Mouse (Mus musculus) lung, embryonic 14.5 days (tissue): ENCODE results near the gene Gm17617. TPM values are rescaled to one million over a fixed set of nuclear protein-coding genes. Genes with fewer than 3 reads are reported as not detected.
A peak's percentile ranks its signal among the peaks of the same experiment; 100 is the strongest.

Experiments
- ATAC-seq: fragments of 200-750 bp; cut with Nextera tagmentation; 2 replicates; pipeline ENCODE4 v1.8.0; 2017; ENCODE audit warnings: mild to moderate bottlenecking, moderate TSS enrichment, moderate library complexity; ENCODE audit not compliant: insufficient read depth
- DNase-seq: peaks from one replicate; pipeline ENCODE4 v3.0.0-alpha.2; 2015
- H3K27ac ChIP-seq: fragments of 300-500 bp; sonication (generic); 2 replicates; pipeline ENCODE4 v1.5.1; 2014; ENCODE audit warnings: low read depth, mild to moderate bottlenecking, moderate library complexity
- H3K27me3 ChIP-seq: fragments of 300-500 bp; sonication (generic); 2 replicates; pipeline ENCODE4 v1.6.1; 2014; ENCODE audit warnings: low read length, control low read depth; ENCODE audit not compliant: insufficient read depth
- H3K36me3 ChIP-seq: fragments of 300-500 bp; sonication (generic); 2 replicates; pipeline ENCODE4 v1.6.1; 2014; ENCODE audit warnings: control low read depth; ENCODE audit not compliant: insufficient read depth
- H3K4me1 ChIP-seq: fragments of 300-500 bp; sonication (generic); 2 replicates; pipeline ENCODE4 v1.6.1; 2014; ENCODE audit warnings: antibody characterized with exemption, control low read depth; ENCODE audit not compliant: insufficient read depth
- H3K4me2 ChIP-seq: fragments of 300-500 bp; sonication (generic); 2 replicates; pipeline ENCODE4 v1.6.1; 2014; ENCODE audit warnings: mild to moderate bottlenecking
- H3K4me3 ChIP-seq: fragments of 300-500 bp; sonication (generic); 2 replicates; pipeline ENCODE4 v1.5.1; 2014; ENCODE audit warnings: low read depth, low read length
- H3K9ac ChIP-seq: fragments of 300-500 bp; sonication (generic); 2 replicates; pipeline ENCODE4 v1.6.1; 2014
- H3K9me3 ChIP-seq: fragments of 300-500 bp; sonication (generic); 2 replicates; pipeline ENCODE4 v1.6.1; 2016; ENCODE audit warnings: low read depth, low read length, control low read depth
- CTCF ChIP-seq: IDR thresholded peaks from 2 replicates; pipeline ENCODE4 v1.5.1; 2016; ENCODE audit warnings: antibody characterized with exemption, low read depth
- WGBS: fragments of 180-500 bp; shearing (Covaris S2); extraction: QIAGEN DNeasy Blood & Tissue Kit; methylation state at CpG from one replicate; pipeline ENCODE4 v1.1.7; 2014; 5-methylcytosine and 5-hydroxymethylcytosine counted together
- polyA plus RNA-seq: library from polyadenylated mRNA; unstranded; fragments of >200 nt; fragmentation: Nextera tagmentation; extraction: Ambion mirVana; gene quantifications from 2 replicates; pipeline ENCODE4 v1.2.1, GENCODE M21; 2014

Gene Gm17617
- polyA plus RNA-seq, 1 experiment from 2014 or later: not detected

GRCm38 (mm10) chr13:55140271-55140670, 6.9 kb upstream of the Gm17617 start:
- no peak for DNase-seq
- no peak for TF ChIP-seq CTCF
- WGBS: 72% methylated on average over 2 of the region's 2 CpGs

GRCm38 (mm10) chr13:55135382-55135781, 2.0 kb upstream of the Gm17617 start:
- Histone ChIP-seq H3K4me1 (no peaks in the 10 kb centered on the region), H3K4me2 (no peak overlapping the region), H3K9me3 (no peaks in the 10 kb centered on the region), H3K27me3 (no peaks in the 10 kb centered on the region), H3K9ac (no peak overlapping the region), H3K36me3 (peaks cover 36% of the 10 kb centered on the region), H3K4me3 (no peak overlapping the region), H3K27ac (no peak overlapping the region)
- peak; percentile 79 for TF ChIP-seq CTCF
- ATAC-seq (no peak), DNase-seq (peak; percentile 64)
- WGBS: 7% methylated on average over 5 of the region's 5 CpGs

More at GRCm38 (mm10) chr13:55140271-55140670, 6.9 kb upstream of the Gm17617 start:
- no peak overlapping the region for H3K4me2 ChIP-seq
- no peaks in the 10 kb centered on the region for H3K4me1 ChIP-seq
- no peaks in the 10 kb centered on the region for H3K9me3 ChIP-seq
- no peak overlapping the region for H3K9ac ChIP-seq
- no peaks in the 10 kb centered on the region for H3K36me3 ChIP-seq
- no peak for ATAC-seq
- no peaks in the 10 kb centered on the region for H3K27me3 ChIP-seq
- no peak overlapping the region for H3K27ac ChIP-seq
- H3K4me3 ChIP-seq: no peak overlapping the region

- DNase-seq (no peak), ATAC-seq (no peak)
- H3K4me1 ChIP-seq: no peaks in the 10 kb centered on the region
- no peak overlapping the region for H3K4me3 ChIP-seq
- 95% methylated on average over 6 of the region's 6 CpGs for WGBS
- no peak overlapping the region for H3K4me2 ChIP-seq
- H3K27me3 ChIP-seq: no peaks in the 10 kb centered on the region
- no peaks in the 10 kb centered on the region for H3K9me3 ChIP-seq
- peaks cover 59% of the 10 kb centered on the region for H3K36me3 ChIP-seq
- H3K27ac ChIP-seq: no peak overlapping the region
- H3K9ac ChIP-seq: no peak overlapping the region
- no peak for TF ChIP-seq CTCF
Observed at GRCm38 (mm10) chr13:55124903-55125302, 8.4 kb downstream of the Gm17617 start.

GRCm38 (mm10) chr13:55114375-55114774, 19.0 kb downstream of the Gm17617 start:
- ATAC-seq: no peak
- WGBS: 84% methylated on average over 6 of the region's 6 CpGs
- no peak overlapping the region for H3K4me3 ChIP-seq
- no peak overlapping the region for H3K4me2 ChIP-seq
- DNase-seq: no peak
- H3K36me3 ChIP-seq: peaks cover 52% of the 10 kb centered on the region
- no peak for TF ChIP-seq CTCF
- no peak overlapping the region for H3K27ac ChIP-seq
- H3K27me3 ChIP-seq: no peaks in the 10 kb centered on the region
- H3K4me1 ChIP-seq: no peaks in the 10 kb centered on the region
- no peak overlapping the region for H3K9ac ChIP-seq
- H3K9me3 ChIP-seq: no peaks in the 10 kb centered on the region

- DNase-seq: no peak
- no peaks in the 10 kb centered on the region for H3K9me3 ChIP-seq
- H3K9ac ChIP-seq: no peak overlapping the region
- H3K4me1 ChIP-seq: peaks cover 6% of the 10 kb centered on the region; the same call in 1 of the 2 replicates
- ATAC-seq: no peak
- H3K27me3 ChIP-seq: no peaks in the 10 kb centered on the region
- H3K36me3 ChIP-seq: peaks cover 14% of the 10 kb centered on the region
- H3K4me2 ChIP-seq: no peak overlapping the region
- H3K27ac ChIP-seq: no peak overlapping the region
- TF ChIP-seq CTCF: no peak
- 81% methylated on average over 8 of the region's 8 CpGs for WGBS
- H3K4me3 ChIP-seq: no peak overlapping the region
Observed at GRCm38 (mm10) chr13:55107694-55108093, 25.7 kb downstream of the Gm17617 start.

- 84% methylated on average over 4 of the region's 4 CpGs for WGBS
- Histone ChIP-seq H3K4me3 (no peak overlapping the region), H3K9me3 (no peaks in the 10 kb centered on the region), H3K27me3 (no peaks in the 10 kb centered on the region), H3K9ac (no peak overlapping the region), H3K4me2 (no peak overlapping the region), H3K4me1 (peaks cover 6% of the 10 kb centered on the region; the same call in 1 of the 2 replicates), H3K27ac (no peak overlapping the region), H3K36me3 (peaks cover 14% of the 10 kb centered on the region)
- no peak for DNase-seq
- no peak for TF ChIP-seq CTCF
- ATAC-seq: no peak
Observed at GRCm38 (mm10) chr13:55107116-55107515, 26.2 kb downstream of the Gm17617 start.

- peak overlapping the region; percentile 74 for H3K9ac ChIP-seq
- 12% methylated on average over 8 of the region's 8 CpGs for WGBS
- H3K4me1 ChIP-seq: peaks cover 6% of the 10 kb centered on the region; the same call in 1 of the 2 replicates
- H3K4me2 ChIP-seq: peak overlapping the region; percentile 82
- DNase-seq (peak; percentile 30), ATAC-seq (no peak)
- H3K27ac ChIP-seq: peak overlapping the region; percentile 80
- no peak for TF ChIP-seq CTCF
- peak overlapping the region; percentile 85 for H3K4me3 ChIP-seq
- peaks cover 14% of the 10 kb centered on the region for H3K36me3 ChIP-seq
- no peaks in the 10 kb centered on the region for H3K27me3 ChIP-seq
- no peaks in the 10 kb centered on the region for H3K9me3 ChIP-seq
Observed at GRCm38 (mm10) chr13:55105953-55106691, 27.2 kb downstream of the Gm17617 start.
